9 mouse cellular contexts compared by ENCODE assay signal in the genomic region with DNA sequence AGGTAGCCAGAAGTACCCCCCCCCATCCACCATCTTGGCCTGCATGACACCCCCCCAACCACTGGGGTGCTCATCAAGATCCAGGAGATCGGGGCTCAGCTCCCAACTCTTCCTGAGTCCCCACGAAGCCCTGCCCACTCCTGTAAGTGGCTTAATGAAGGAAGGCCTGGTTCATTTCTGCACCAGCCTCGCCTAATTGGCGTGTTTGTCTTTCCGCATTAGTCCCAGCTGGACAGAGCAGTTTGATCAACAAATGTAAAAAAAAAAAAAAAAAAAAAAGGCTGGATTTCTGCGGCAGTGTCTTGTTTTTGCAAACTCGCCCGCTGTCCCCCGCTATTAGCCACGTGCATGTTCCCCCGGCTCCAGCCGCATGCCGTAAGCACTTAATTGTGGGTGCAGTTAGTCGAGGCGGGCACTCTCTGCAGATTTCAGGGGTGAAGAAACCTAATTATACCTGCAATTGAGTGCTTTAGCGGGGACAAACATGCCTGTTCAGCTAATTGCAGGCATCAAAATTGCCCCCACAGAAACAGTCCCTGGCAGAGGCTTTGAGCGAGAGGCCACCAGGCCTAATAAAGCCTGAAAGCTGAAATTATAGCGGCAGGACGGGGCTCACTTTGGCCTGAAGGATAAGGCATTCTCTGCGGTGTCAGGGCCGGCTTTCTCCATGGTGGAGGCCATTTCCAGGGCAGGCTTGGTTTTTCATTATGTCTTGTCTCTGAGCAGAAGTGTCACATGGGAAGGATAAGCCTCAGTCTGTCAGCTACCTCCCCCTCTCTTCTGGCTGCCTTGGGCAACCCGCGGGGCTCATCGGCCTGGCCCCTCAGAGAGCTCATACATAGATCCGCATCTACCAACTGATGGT.
DNase-seq lines count a peak whose midpoint lies in the region; ATAC-seq and TF ChIP-seq lines count a peak whose summit lies in the region.
"Had no signal": no experiment of that assay in that cellular context is flagged by ENCODE, and none has a peak within 500 bp of the region (broad histone marks: within the 10 kb centered on the region; RNA-seq: fewer than 3 reads in every experiment).

No protein-coding gene starts in this region.

- peaks cover 82% of the 10 kb centered on the region for H3K4me1 ChIP-seq in heart, embryonic 10.5 days
- peaks cover 90% of the 10 kb centered on the region for H3K4me1 ChIP-seq in forebrain, embryonic 10.5 days
- H3K4me1 ChIP-seq in intestine, embryonic 16.5 days (ENCODE audit: control insufficient read depth, insufficient read depth, low read length) = peaks cover 30% of the 10 kb centered on the region
- peaks cover 7% of the 10 kb centered on the region; the same call in 1 of the 2 replicates for H3K4me1 ChIP-seq in midbrain, postnatal 0 days (ENCODE audit: insufficient read depth, low read length)

- H3K4me2 ChIP-seq in intestine, embryonic 16.5 days (ENCODE audit: low read depth, low read length) = no peak overlapping the region
- H3K4me2 ChIP-seq in midbrain, postnatal 0 days (ENCODE audit: low read depth, low read length, poor library complexity, severe bottlenecking) = no peak overlapping the region

- WGBS in heart, embryonic 10.5 days = 58% methylated on average over 25 of the region's 25 CpGs
- WGBS in forebrain, embryonic 10.5 days = 48% methylated on average over 25 of the region's 25 CpGs
- 62% methylated on average over 25 of the region's 25 CpGs for WGBS in intestine, embryonic 16.5 days
- WGBS in midbrain, postnatal 0 days = 30% methylated on average over 25 of the region's 25 CpGs

- H3K36me3 ChIP-seq in heart, embryonic 10.5 days = no peaks in the 10 kb centered on the region
- H3K36me3 ChIP-seq in forebrain, embryonic 10.5 days (replicated peaks) = no peaks in the 10 kb centered on the region
- no peaks in the 10 kb centered on the region for H3K36me3 ChIP-seq in intestine, embryonic 16.5 days (ENCODE audit: control insufficient read depth, insufficient read depth, low read length)
- H3K36me3 ChIP-seq in midbrain, postnatal 0 days (ENCODE audit: insufficient read depth, low read length) = no peaks in the 10 kb centered on the region

- no peak overlapping the region for H3K4me3 ChIP-seq in heart, embryonic 10.5 days
- no peak overlapping the region; the same call in 1 of the 2 replicates for H3K4me3 ChIP-seq in forebrain, embryonic 10.5 days
- no peak overlapping the region for H3K4me3 ChIP-seq in intestine, embryonic 16.5 days (ENCODE audit: low read length)
- H3K4me3 ChIP-seq in midbrain, postnatal 0 days (ENCODE audit: low read depth, low read length) = no peak overlapping the region

- no peak for DNase-seq in heart, embryonic 10.5 days (ENCODE audit: low spot score)
- no peak for DNase-seq in heart, adult 18-20 months
- DNase-seq in forebrain, embryonic 10.5 days (ENCODE audit: extremely low spot score, low spot score) = no peak
- DNase-seq in midbrain, postnatal 0 days (ENCODE audit: low spot score) = no peak
- no peak for DNase-seq in adrenal gland, postnatal 10 days
- DNase-seq in natural killer cell, adult 2 months (ENCODE audit: low spot score in 2 of 2) = no peak
- no peak for DNase-seq in left cerebral cortex, adult 11 months (ENCODE audit: low spot score)
- DNase-seq: kidney, postnatal 25 days had no signal

- H3K9ac ChIP-seq in intestine, embryonic 16.5 days (ENCODE audit: low read depth, low read length) = no peak overlapping the region
- no peak overlapping the region for H3K9ac ChIP-seq in midbrain, postnatal 0 days (replicated peaks; ENCODE audit: low read length, poor library complexity, severe bottlenecking)

- no peak for TF ChIP-seq CTCF in midbrain, postnatal 0 days (IDR thresholded peaks at IDR 0.05)

- peak overlapping the region; percentile 84 for H3K27ac ChIP-seq in heart, embryonic 10.5 days
- peak overlapping the region; percentile 77 for H3K27ac ChIP-seq in forebrain, embryonic 10.5 days
- 0 out of 2 replicates have a peak overlapping the region, but pooled peaks have one; percentile 1 for H3K27ac ChIP-seq in intestine, embryonic 16.5 days (ENCODE audit: low read length)
- H3K27ac ChIP-seq in midbrain, postnatal 0 days (ENCODE audit: low read depth, low read length) = peak overlapping the region; percentile 59

- H3K27me3 ChIP-seq in heart, embryonic 10.5 days (ENCODE audit: insufficient read depth, poor library complexity, severe bottlenecking) = no peaks in the 10 kb centered on the region
- peaks cover 66% of the 10 kb centered on the region for H3K27me3 ChIP-seq in forebrain, embryonic 10.5 days (ENCODE audit: poor library complexity, severe bottlenecking)
- no peaks in the 10 kb centered on the region for H3K27me3 ChIP-seq in intestine, embryonic 16.5 days (replicated peaks; ENCODE audit: control insufficient read depth, insufficient read depth, low read length)
- no peaks in the 10 kb centered on the region for H3K27me3 ChIP-seq in midbrain, postnatal 0 days (ENCODE audit: insufficient read depth, low read length)

- no peaks in the 10 kb centered on the region for H3K9me3 ChIP-seq in heart, embryonic 10.5 days
- no peaks in the 10 kb centered on the region for H3K9me3 ChIP-seq in forebrain, embryonic 10.5 days
- no peaks in the 10 kb centered on the region for H3K9me3 ChIP-seq in intestine, embryonic 16.5 days (ENCODE audit: control insufficient read depth, low read length)
- no peaks in the 10 kb centered on the region for H3K9me3 ChIP-seq in midbrain, postnatal 0 days (ENCODE audit: low read length)

- no peak for ATAC-seq in intestine, embryonic 16.5 days
- ATAC-seq in midbrain, postnatal 0 days (ENCODE audit: low FRiP score) = no peak

Comparison
In these comparisons a context has a peak if more than half of its experiments do, and no peak if none do; other contexts are left out.
1. H3K27ac ChIP-seq: peak in every context shown above with its lines; median percentile 84 in heart, embryonic 10.5 days; 77 in forebrain, embryonic 10.5 days; 59 in midbrain, postnatal 0 days; 1 in intestine, embryonic 16.5 days.